Mouse (Mus musculus) left cerebral cortex, adult 9 months (tissue): Measurements from ENCODE around the gene Soga3.

Experiments
- DNase-seq, 2 experiments: peaks; one replicate each; pipeline ENCODE4 v3.0.0; 2022; ENCODE audit warnings: low spot score in 2 of 2

The Soga3 gene

DNA sequence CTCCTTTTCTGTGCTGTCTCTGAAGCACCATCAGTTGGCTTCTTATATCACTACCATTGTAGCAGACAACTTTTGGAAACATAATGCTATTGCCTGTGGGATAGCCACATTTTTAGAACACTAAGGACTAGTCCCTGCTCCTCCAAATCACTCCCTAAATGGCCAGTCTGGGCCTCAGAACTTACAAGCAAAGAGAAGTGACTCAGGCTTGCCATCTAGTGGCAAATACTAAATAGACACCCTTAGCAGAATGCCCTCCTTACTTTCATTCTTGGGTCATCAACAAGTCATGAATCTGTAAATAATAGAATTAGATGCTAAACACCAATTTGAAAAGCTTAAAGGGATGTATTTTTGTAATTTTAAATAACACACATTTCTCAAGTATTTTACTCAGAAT, 63.1 kb downstream of the Soga3 start:
- DNase-seq, result peak in 1 of 2 experiments; percentile 52

GRCm38 (mm10) chr10:29208735-29209134, 65.1 kb downstream of the Soga3 start:
- no peak for DNase-seq

DNA sequence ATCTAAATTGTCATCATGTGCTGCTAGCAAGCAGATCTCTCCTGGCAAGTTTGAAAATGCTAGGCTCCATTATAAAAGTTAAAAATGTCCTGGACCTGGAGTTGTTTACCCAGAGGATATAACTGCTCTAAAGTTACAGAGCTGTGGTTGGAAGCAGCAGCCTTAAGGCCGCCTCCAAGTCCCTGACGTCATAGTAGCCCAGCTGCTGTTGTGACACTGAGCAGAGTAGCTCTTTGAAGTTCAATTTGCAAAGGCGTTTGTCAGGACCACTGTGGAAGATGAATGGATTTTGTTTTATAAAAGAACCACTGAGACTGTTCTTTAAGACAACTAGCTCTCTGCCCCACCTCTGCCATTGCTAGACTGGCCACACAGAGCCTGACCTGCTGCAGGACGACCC, 67.8 kb downstream of the Soga3 start, which contains the start of gene 9330159F19Rik:
9330159F19Rik (plus strand) TSS at position 154 of the 400 bp plus-strand sequence.
- peak in 1 of 2 experiments; percentile 56 for DNase-seq

- peak; percentile 45 to 58 for DNase-seq
Measured at GRCm38 (mm10) chr10:29213534-29214100, 70.0 kb downstream of the Soga3 start.

DNA sequence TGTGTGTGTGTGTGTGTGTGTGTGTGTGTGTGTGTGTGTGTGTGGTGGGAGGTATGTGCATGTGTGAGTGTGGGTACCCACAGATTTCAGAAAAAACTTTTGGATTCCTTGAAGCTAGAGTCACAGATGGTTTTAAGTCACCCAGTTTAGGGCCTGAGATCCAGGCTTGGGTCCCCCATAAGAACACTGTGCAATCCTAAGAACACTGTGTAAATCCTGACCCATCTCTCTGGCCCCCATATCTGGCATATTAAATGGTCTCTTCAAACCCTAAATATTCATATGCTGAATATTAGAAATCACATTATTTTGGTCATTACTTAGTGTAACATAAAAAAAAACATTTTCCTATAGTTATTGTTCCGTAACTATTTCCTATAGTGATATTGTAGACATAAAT, 73.3 kb downstream of the Soga3 start:
- DNase-seq, result no peak

GRCm38 (mm10) chr10:29217451-29217850, 73.8 kb downstream of the Soga3 start:
- DNase-seq, result no peak

DNA sequence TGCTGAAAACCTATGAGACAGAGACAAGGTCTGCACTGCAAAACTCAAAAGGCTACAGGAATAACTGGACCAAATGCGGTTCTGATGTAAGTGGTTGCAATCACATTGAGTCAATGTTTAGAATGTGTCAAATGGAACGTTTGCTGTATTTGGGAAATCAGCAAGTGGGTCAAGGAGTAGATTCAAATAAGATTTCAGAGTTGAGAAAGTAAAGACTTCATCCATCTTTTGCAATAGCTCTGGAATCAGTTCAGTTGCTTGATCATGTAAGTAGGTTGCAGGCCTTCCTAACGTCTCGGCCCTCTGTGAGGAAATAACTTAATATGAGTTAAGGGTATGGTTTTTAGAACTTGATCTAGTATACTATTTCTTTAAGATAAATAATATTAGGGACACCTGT, 81.7 kb downstream of the Soga3 start:
- no peak for DNase-seq

- DNase-seq, result no peak
Measured at GRCm38 (mm10) chr10:29231208-29231607, 87.6 kb downstream of the Soga3 start.
